Mouse (Mus musculus) kidney, embryonic 15.5 days (tissue): ENCODE measurements around the gene Rnf114. TPM values are rescaled to one million over a fixed set of nuclear protein-coding genes. Genes with fewer than 3 reads are reported as not detected.

ENCODE experiments used
- ATAC-seq: fragments of 200-750 bp; cut with Nextera tagmentation; replicated peaks from 2 replicates; pipeline ENCODE4 v1.8.0; 2017; ENCODE audit warnings: moderate TSS enrichment; ENCODE audit not compliant: low FRiP score
- H3K27ac ChIP-seq: fragments of 300-500 bp; sonication (generic); 2 replicates; pipeline ENCODE4 v1.5.1; 2015; ENCODE audit warnings: mild to moderate bottlenecking, inconsistent platforms
- H3K27me3 ChIP-seq: fragments of 300-500 bp; sonication (generic); 2 replicates; pipeline ENCODE4 v1.6.1; 2015; ENCODE audit warnings: inconsistent platforms
- H3K36me3 ChIP-seq: fragments of 300-500 bp; sonication (generic); 2 replicates; pipeline ENCODE4 v1.6.1; 2015; ENCODE audit warnings: inconsistent platforms
- H3K4me1 ChIP-seq: fragments of 300-500 bp; sonication (generic); 2 replicates; pipeline ENCODE4 v1.6.1; 2015; ENCODE audit warnings: inconsistent platforms
- H3K4me2 ChIP-seq: fragments of 300-500 bp; sonication (generic); 2 replicates; pipeline ENCODE4 v1.6.1; 2015; ENCODE audit warnings: moderate library complexity, mild to moderate bottlenecking, inconsistent platforms
- H3K4me3 ChIP-seq: fragments of 300-500 bp; sonication (generic); replicated peaks from 2 replicates; pipeline ENCODE4 v1.5.1; 2015; ENCODE audit warnings: mild to moderate bottlenecking, inconsistent platforms
- H3K9ac ChIP-seq: fragments of 300-500 bp; sonication (generic); 2 replicates; pipeline ENCODE4 v1.6.1; 2015; ENCODE audit warnings: mild to moderate bottlenecking, inconsistent platforms
- H3K9me3 ChIP-seq: fragments of 300-500 bp; sonication (generic); replicated peaks from 2 replicates; pipeline ENCODE4 v1.6.1; 2016; ENCODE audit warnings: inconsistent platforms
- WGBS: fragments of 180-500 bp; shearing (Covaris S2); methylation state at CpG from one replicate; pipeline ENCODE4 v1.1.7; 2015; ENCODE audit warnings: mixed read lengths; 5-methylcytosine and 5-hydroxymethylcytosine counted together
- polyA plus RNA-seq: library from polyadenylated mRNA; unstranded; fragments of >200 nt; fragmentation: Nextera tagmentation; extraction: Ambion mirVana; gene quantifications from 2 replicates; pipeline ENCODE4 v1.2.1, GENCODE M21; 2015

The Rnf114 gene
- polyA plus RNA-seq, 1 experiment from 2014 or later: 91.9 TPM

DNA sequence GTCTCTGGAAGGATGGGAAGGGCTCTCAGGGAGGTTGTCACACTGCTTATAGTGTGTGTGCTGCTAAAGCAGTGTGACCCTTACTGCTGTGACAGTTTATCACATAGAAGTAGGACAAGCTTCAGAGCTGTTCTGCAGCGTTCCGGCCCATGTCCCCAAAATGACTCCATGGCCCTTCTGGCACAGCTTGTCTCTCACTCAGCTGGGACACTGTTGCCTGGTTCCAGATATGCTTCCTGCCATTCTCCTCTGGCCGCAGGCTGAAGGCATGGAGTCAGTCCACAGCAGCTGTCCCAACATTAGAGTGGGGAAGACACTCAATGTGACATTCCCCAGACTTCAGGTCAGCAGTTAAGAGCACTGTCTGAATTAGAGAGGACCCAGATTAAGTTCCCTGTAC lies 33.9 kb upstream of the Rnf114 start:
- H3K4me3 ChIP-seq: no peak overlapping the region
- no peaks in the 10 kb centered on the region for H3K27me3 ChIP-seq
- WGBS: 88% methylated on average over 3 of the region's 3 CpGs
- H3K4me2 ChIP-seq: no peak overlapping the region
- H3K27ac ChIP-seq: no peak overlapping the region
- no peaks in the 10 kb centered on the region for H3K4me1 ChIP-seq
- H3K9ac ChIP-seq: no peak overlapping the region
- peaks cover 83% of the 10 kb centered on the region for H3K36me3 ChIP-seq
- no peaks in the 10 kb centered on the region for H3K9me3 ChIP-seq
- ATAC-seq: no peak

- H3K4me3 ChIP-seq: no peak overlapping the region
- H3K27me3 ChIP-seq: no peaks in the 10 kb centered on the region
- H3K27ac ChIP-seq: no peak overlapping the region
- no peak overlapping the region for H3K4me2 ChIP-seq
- no peaks in the 10 kb centered on the region for H3K9me3 ChIP-seq
- H3K36me3 ChIP-seq: peaks cover 76% of the 10 kb centered on the region
- no peak overlapping the region for H3K9ac ChIP-seq
- 93% methylated on average over 6 of the region's 6 CpGs for WGBS
- no peak for ATAC-seq
- no peaks in the 10 kb centered on the region for H3K4me1 ChIP-seq
Observed at GRCm38 (mm10) chr2:167459071-167459865, 33.2 kb upstream of the Rnf114 start.

DNA sequence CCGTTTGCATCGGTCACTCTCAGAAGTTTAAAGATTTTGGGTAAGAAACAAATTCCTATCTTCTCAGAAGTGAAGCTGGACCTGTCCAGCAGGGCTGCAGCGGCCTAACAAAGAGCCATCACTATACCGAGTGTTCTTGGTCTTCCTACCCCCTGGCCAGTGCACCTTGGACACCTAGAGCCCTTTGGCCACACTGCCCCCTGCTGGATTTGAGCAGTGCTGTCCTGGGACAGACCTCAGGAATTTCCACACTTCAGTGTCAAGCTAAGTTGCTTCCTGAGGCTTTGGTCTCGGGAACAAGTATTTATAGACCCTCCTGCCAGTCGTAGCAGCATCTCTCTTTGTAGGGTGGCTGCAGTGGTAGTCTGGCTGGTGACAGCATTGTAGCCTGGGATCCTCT lies 29.5 kb upstream of the Rnf114 start:
- H3K36me3 ChIP-seq: peaks cover 73% of the 10 kb centered on the region
- H3K9me3 ChIP-seq: no peaks in the 10 kb centered on the region
- peaks cover 2% of the 10 kb centered on the region; the same call in 1 of the 2 replicates for H3K4me1 ChIP-seq
- no peak overlapping the region for H3K9ac ChIP-seq
- no peak overlapping the region for H3K27ac ChIP-seq
- H3K27me3 ChIP-seq: no peaks in the 10 kb centered on the region
- peak; percentile 83; the same call in 1 of the 2 replicates for ATAC-seq
- no peak overlapping the region for H3K4me3 ChIP-seq
- 47% methylated on average over 6 of the region's 6 CpGs for WGBS
- no peak overlapping the region for H3K4me2 ChIP-seq

GRCm38 (mm10) chr2:167463802-167464201 lies 28.6 kb upstream of the Rnf114 start:
- 83% methylated on average over 5 of the region's 5 CpGs for WGBS
- H3K9me3 ChIP-seq: no peaks in the 10 kb centered on the region
- no peak overlapping the region for H3K4me3 ChIP-seq
- no peaks in the 10 kb centered on the region for H3K27me3 ChIP-seq
- peaks cover 72% of the 10 kb centered on the region for H3K36me3 ChIP-seq
- no peak for ATAC-seq
- H3K4me1 ChIP-seq: peaks cover 2% of the 10 kb centered on the region; the same call in 1 of the 2 replicates
- H3K4me2 ChIP-seq: no peak overlapping the region
- H3K9ac ChIP-seq: no peak overlapping the region
- no peak overlapping the region for H3K27ac ChIP-seq

DNA sequence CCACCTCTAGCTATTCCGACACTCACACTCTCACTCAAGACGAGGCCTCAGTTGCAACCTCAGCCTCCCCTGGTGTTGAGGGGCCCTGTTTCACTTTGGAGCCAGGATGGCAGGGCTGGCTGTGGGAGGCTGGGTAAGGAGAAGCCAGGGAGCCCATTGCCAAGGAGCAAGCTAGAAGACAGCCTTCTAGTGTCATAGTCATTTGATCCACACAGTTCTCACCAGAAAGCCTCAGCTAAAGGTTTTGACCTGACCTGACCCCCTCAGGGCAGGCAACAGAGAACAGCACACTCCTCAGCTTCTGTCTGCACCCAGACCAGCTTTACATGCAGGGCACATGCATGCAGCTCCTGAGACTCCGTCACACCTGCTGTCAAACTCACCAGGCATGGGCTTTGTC lies 26.5 kb upstream of the Rnf114 start:
- no peak overlapping the region for H3K27ac ChIP-seq
- H3K9ac ChIP-seq: no peak overlapping the region
- no peaks in the 10 kb centered on the region for H3K27me3 ChIP-seq
- H3K4me1 ChIP-seq: peaks cover 2% of the 10 kb centered on the region; the same call in 1 of the 2 replicates
- H3K4me2 ChIP-seq: no peak overlapping the region
- H3K9me3 ChIP-seq: no peaks in the 10 kb centered on the region
- no peak overlapping the region for H3K4me3 ChIP-seq
- WGBS: 86% methylated on average over 3 of the region's 3 CpGs
- ATAC-seq: no peak
- H3K36me3 ChIP-seq: peaks cover 72% of the 10 kb centered on the region

DNA sequence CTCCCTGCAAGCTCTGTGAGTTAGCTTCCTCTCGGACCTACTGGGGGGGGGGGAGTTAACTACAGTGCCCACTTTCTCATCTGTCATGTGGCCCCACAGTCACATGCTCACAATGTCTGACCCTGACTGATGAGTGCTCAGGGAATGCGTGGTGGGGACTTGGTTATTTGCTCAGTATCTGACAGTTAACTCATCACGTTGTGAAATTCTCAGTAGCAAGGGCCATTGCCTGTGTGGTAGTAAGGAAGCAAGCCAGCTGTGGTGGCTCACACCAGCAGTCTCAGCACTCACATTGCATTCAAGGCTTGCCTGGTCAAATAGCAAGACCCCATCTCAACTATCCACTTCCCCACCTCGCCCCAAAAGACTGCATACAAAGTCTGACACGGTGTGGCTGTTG lies 25.2 kb upstream of the Rnf114 start:
- 58% methylated on average over 5 of the region's 5 CpGs for WGBS
- no peak overlapping the region for H3K9ac ChIP-seq
- no peaks in the 10 kb centered on the region for H3K9me3 ChIP-seq
- ATAC-seq: no peak
- H3K27ac ChIP-seq: 0 out of 2 replicates have a peak overlapping the region, but pooled peaks have one; percentile 45
- H3K27me3 ChIP-seq: no peaks in the 10 kb centered on the region
- peaks cover 72% of the 10 kb centered on the region for H3K36me3 ChIP-seq
- peaks cover 2% of the 10 kb centered on the region; the same call in 1 of the 2 replicates for H3K4me1 ChIP-seq
- H3K4me2 ChIP-seq: no peak overlapping the region
- no peak overlapping the region for H3K4me3 ChIP-seq

- Histone ChIP-seq H3K27ac (no peak overlapping the region), H3K9ac (no peak overlapping the region), H3K4me1 (peaks cover 2% of the 10 kb centered on the region; the same call in 1 of the 2 replicates), H3K36me3 (peaks cover 83% of the 10 kb centered on the region), H3K27me3 (no peaks in the 10 kb centered on the region), H3K4me2 (no peak overlapping the region), H3K4me3 (no peak overlapping the region), H3K9me3 (no peaks in the 10 kb centered on the region)
- ATAC-seq: no peak
- WGBS: 84% methylated on average over 6 of the region's 6 CpGs
Observed at GRCm38 (mm10) chr2:167468444-167468843, 24.0 kb upstream of the Rnf114 start.

GRCm38 (mm10) chr2:167470611-167471010 lies 21.8 kb upstream of the Rnf114 start:
- Histone ChIP-seq H3K4me2 (no peak overlapping the region), H3K9me3 (no peaks in the 10 kb centered on the region), H3K27me3 (no peaks in the 10 kb centered on the region), H3K4me1 (peaks cover 5% of the 10 kb centered on the region), H3K9ac (no peak overlapping the region), H3K36me3 (peaks cover 86% of the 10 kb centered on the region), H3K27ac (no peak overlapping the region), H3K4me3 (no peak overlapping the region)
- WGBS: 92% methylated on average over 3 of the region's 3 CpGs
- ATAC-seq: no peak

- Histone ChIP-seq H3K9ac (no peak overlapping the region), H3K9me3 (no peaks in the 10 kb centered on the region), H3K27ac (no peak overlapping the region), H3K4me1 (peaks cover 14% of the 10 kb centered on the region), H3K4me2 (no peak overlapping the region), H3K36me3 (peaks cover 77% of the 10 kb centered on the region), H3K27me3 (no peaks in the 10 kb centered on the region), H3K4me3 (no peak overlapping the region)
- no peak for ATAC-seq
- 84% methylated on average over 6 of the region's 6 CpGs for WGBS
Observed at GRCm38 (mm10) chr2:167471585-167471984, 20.9 kb upstream of the Rnf114 start.

DNA sequence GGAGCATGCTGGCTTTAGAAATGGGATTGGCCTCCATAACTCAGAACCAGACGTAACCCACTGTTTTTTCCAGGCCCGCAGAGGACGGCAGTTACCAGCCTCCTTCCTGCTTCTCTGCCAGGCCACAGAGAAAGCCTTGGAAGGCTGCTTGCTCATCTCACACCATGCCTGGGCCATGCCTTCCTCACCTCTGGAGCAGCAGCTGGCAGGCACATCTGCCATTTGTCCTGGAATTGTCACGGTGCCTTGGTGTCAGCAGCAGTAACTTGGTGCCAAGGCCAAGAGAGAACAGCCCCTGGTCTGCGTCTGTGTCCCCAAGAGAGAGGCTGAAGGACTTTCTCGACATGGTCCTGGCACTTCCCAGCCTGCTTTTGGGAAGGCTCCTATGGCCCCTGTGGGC lies 18.2 kb upstream of the Rnf114 start:
- Histone ChIP-seq H3K27me3 (no peaks in the 10 kb centered on the region), H3K4me1 (peaks cover 20% of the 10 kb centered on the region), H3K36me3 (peaks cover 62% of the 10 kb centered on the region), H3K4me2 (no peak overlapping the region), H3K9ac (no peak overlapping the region), H3K9me3 (no peaks in the 10 kb centered on the region), H3K4me3 (no peak overlapping the region), H3K27ac (no peak overlapping the region)
- WGBS: 88% methylated on average over 6 of the region's 6 CpGs
- no peak for ATAC-seq

GRCm38 (mm10) chr2:167475596-167475995 lies 16.8 kb upstream of the Rnf114 start:
- WGBS: 81% methylated on average over 5 of the region's 5 CpGs
- Histone ChIP-seq H3K36me3 (peaks cover 54% of the 10 kb centered on the region), H3K27me3 (no peaks in the 10 kb centered on the region), H3K4me3 (no peak overlapping the region), H3K27ac (peak overlapping the region; percentile 79), H3K9me3 (no peaks in the 10 kb centered on the region), H3K9ac (no peak overlapping the region), H3K4me1 (peaks cover 20% of the 10 kb centered on the region), H3K4me2 (no peak overlapping the region)
- no peak for ATAC-seq

GRCm38 (mm10) chr2:167476200-167476688 lies 16.2 kb upstream of the Rnf114 start:
- 12% methylated on average over 7 of the region's 7 CpGs for WGBS
- peaks cover 50% of the 10 kb centered on the region for H3K36me3 ChIP-seq
- peak overlapping the region; percentile 79 for H3K27ac ChIP-seq
- ATAC-seq: peak; percentile 79
- H3K4me3 ChIP-seq: no peak overlapping the region
- H3K27me3 ChIP-seq: no peaks in the 10 kb centered on the region
- H3K4me1 ChIP-seq: peaks cover 20% of the 10 kb centered on the region
- H3K9ac ChIP-seq: no peak overlapping the region
- no peaks in the 10 kb centered on the region for H3K9me3 ChIP-seq
- peak overlapping the region; percentile 20; the same call in 1 of the 2 replicates for H3K4me2 ChIP-seq
